Mouse (Mus musculus) stomach, embryonic 14.5 days (tissue): ENCODE measurements around the gene Zfp710. TPM values are rescaled to one million over a fixed set of nuclear protein-coding genes. Genes with fewer than 3 reads are reported as not detected.
"Not testable (repeated sequence)": the region's sequence is repeated elsewhere in the genome, so short reads cannot be mapped to it uniquely, and the experiment has no call there.

Experiments used
- ATAC-seq: fragments of 200-750 bp; cut with Nextera tagmentation; 2 replicates; pipeline ENCODE4 v1.8.0; 2017; ENCODE audit warnings: low read depth, moderate TSS enrichment; ENCODE audit not compliant: insufficient number of reproducible peaks, insufficient read depth, low FRiP score
- H3K27ac ChIP-seq: fragments of 300-500 bp; sonication (generic); 2 replicates; pipeline ENCODE4 v1.5.1; 2014; ENCODE audit warnings: mild to moderate bottlenecking, low read length, moderate library complexity, mixed read lengths
- H3K27me3 ChIP-seq: fragments of 300-500 bp; sonication (generic); 2 replicates; pipeline ENCODE4 v1.6.1; 2014; ENCODE audit warnings: low read length, control low read depth, mixed read lengths; ENCODE audit not compliant: control insufficient read depth, insufficient read depth
- H3K36me3 ChIP-seq: fragments of 300-500 bp; sonication (generic); 2 replicates; pipeline ENCODE4 v1.6.1; 2014; ENCODE audit warnings: mild to moderate bottlenecking, control low read depth, low read length, moderate library complexity, mixed read lengths; ENCODE audit not compliant: control insufficient read depth, insufficient read depth
- H3K4me1 ChIP-seq: fragments of 300-500 bp; sonication (generic); 2 replicates; pipeline ENCODE4 v1.6.1; 2014; ENCODE audit warnings: low read length, control low read depth, mixed read lengths; ENCODE audit not compliant: control insufficient read depth, insufficient read depth
- H3K4me2 ChIP-seq: fragments of 300-500 bp; sonication (generic); replicated peaks from 2 replicates; pipeline ENCODE4 v1.6.1; 2014; ENCODE audit warnings: low read depth, low read length, control low read depth
- H3K4me3 ChIP-seq: fragments of 300-500 bp; sonication (generic); 2 replicates; pipeline ENCODE4 v1.5.1; 2014; ENCODE audit warnings: low read depth, low read length, control low read depth
- H3K9ac ChIP-seq: fragments of 300-500 bp; sonication (generic); replicated peaks from 2 replicates; pipeline ENCODE4 v1.6.1; 2014; ENCODE audit warnings: low read depth, mild to moderate bottlenecking, control low read depth, low read length, moderate library complexity, mixed read lengths
- H3K9me3 ChIP-seq: fragments of 300-500 bp; sonication (generic); 2 replicates; pipeline ENCODE4 v1.6.1; 2016; ENCODE audit warnings: low read depth, low read length, control low read depth; ENCODE audit not compliant: control insufficient read depth
- WGBS: fragments of 180-500 bp; shearing (Covaris S2); extraction: QIAGEN DNeasy Blood & Tissue Kit; methylation state at CpG from one replicate; pipeline ENCODE4 v1.1.7; 2014; 5-methylcytosine and 5-hydroxymethylcytosine counted together
- polyA plus RNA-seq: library from polyadenylated mRNA; unstranded; fragments of >200 nt; fragmentation: Nextera tagmentation; extraction: Ambion mirVana; gene quantifications from 2 replicates; pipeline ENCODE4 v1.2.1, GENCODE M21; 2014

Gene Zfp710
- 16.4 and 16.6 TPM in 2 replicates for polyA plus RNA-seq

- WGBS = under 1% methylated on average over 41 of the region's 42 CpGs
- ATAC-seq = peak; percentile 84
These were observed at the start of gene Zfp710 for GRCm38 (mm10) chr7:80024521-80025390. Gene Zfp710, plus strand, starts transcription at chr7:80024814.

GRCm38 (mm10) chr7:79975316-79975715, 49.3 kb upstream of the Zfp710 start:
- Histone ChIP-seq H3K4me2 (no peak overlapping the region), H3K4me1 (no peaks in the 10 kb centered on the region), H3K4me3 (no peak overlapping the region), H3K9me3 (no peaks in the 10 kb centered on the region), H3K27ac (no peak overlapping the region), H3K36me3 (no peaks in the 10 kb centered on the region), H3K9ac (no peak overlapping the region), H3K27me3 (no peaks in the 10 kb centered on the region)
- 91% methylated on average over 2 of the region's 2 CpGs for WGBS
- ATAC-seq = no peak

More at GRCm38 (mm10) chr7:80024521-80025390, at the start of gene Zfp710:
- H3K36me3 ChIP-seq = no peaks in the 10 kb centered on the region
- no peaks in the 10 kb centered on the region for H3K9me3 ChIP-seq
- peak within 1 kb of the TSS; percentile 94 for H3K9ac ChIP-seq
- H3K4me2 ChIP-seq = peak within 1 kb of the TSS; percentile 92
- peak within 1 kb of the TSS; percentile 93 for H3K4me3 ChIP-seq
- no peaks in the 10 kb centered on the region for H3K27me3 ChIP-seq
- peaks cover 3% of the 10 kb centered on the region; the same call in 1 of the 2 replicates for H3K4me1 ChIP-seq
- peak within 1 kb of the TSS; percentile 97 for H3K27ac ChIP-seq

GRCm38 (mm10) chr7:79986717-79987116, 37.9 kb upstream of the Zfp710 start:
- no peaks in the 10 kb centered on the region for H3K9me3 ChIP-seq
- 81% methylated on average over 7 of the region's 7 CpGs for WGBS
- H3K27me3 ChIP-seq = no peaks in the 10 kb centered on the region
- H3K4me1 ChIP-seq = no peaks in the 10 kb centered on the region
- H3K9ac ChIP-seq = no peak overlapping the region
- no peaks in the 10 kb centered on the region for H3K36me3 ChIP-seq
- no peak overlapping the region for H3K4me3 ChIP-seq
- ATAC-seq = no peak
- no peak overlapping the region for H3K4me2 ChIP-seq
- H3K27ac ChIP-seq = no peak overlapping the region

- Histone ChIP-seq H3K36me3 (no peaks in the 10 kb centered on the region), H3K27ac (no peak overlapping the region), H3K4me2 (no peak overlapping the region), H3K9me3 (no peaks in the 10 kb centered on the region), H3K9ac (no peak overlapping the region), H3K4me1 (no peaks in the 10 kb centered on the region), H3K27me3 (no peaks in the 10 kb centered on the region), H3K4me3 (no peak overlapping the region)
- ATAC-seq = no peak
- 43% methylated on average over 3 of the region's 3 CpGs for WGBS
These were observed 36.9 kb upstream of the Zfp710 start for GRCm38 (mm10) chr7:79987745-79988144.

- not testable (repeated sequence) for H3K27me3 ChIP-seq, ATAC-seq, H3K9ac ChIP-seq, H3K27ac ChIP-seq, H3K4me1 ChIP-seq, H3K9me3 ChIP-seq, H3K4me2 ChIP-seq, H3K36me3 ChIP-seq, H3K4me3 ChIP-seq
- 85% methylated on average over 1 of the region's 1 CpGs for WGBS
These were observed 36.1 kb upstream of the Zfp710 start for GRCm38 (mm10) chr7:79988466-79988865.

GRCm38 (mm10) chr7:79994476-79994875, 30.1 kb upstream of the Zfp710 start:
- no peaks in the 10 kb centered on the region for H3K4me1 ChIP-seq
- WGBS = 32% methylated on average over 8 of the region's 8 CpGs

GRCm38 (mm10) chr7:79997761-79998160, 26.9 kb upstream of the Zfp710 start:
- Histone ChIP-seq H3K4me3 (no peak overlapping the region), H3K4me2 (no peak overlapping the region), H3K36me3 (no peaks in the 10 kb centered on the region), H3K9ac (no peak overlapping the region), H3K27ac (no peak overlapping the region), H3K27me3 (no peaks in the 10 kb centered on the region), H3K9me3 (no peaks in the 10 kb centered on the region), H3K4me1 (no peaks in the 10 kb centered on the region)
- WGBS = 69% methylated on average over 1 of the region's 1 CpGs
- ATAC-seq = no peak

More at GRCm38 (mm10) chr7:79994476-79994875, 30.1 kb upstream of the Zfp710 start:
- Histone ChIP-seq H3K4me2 (no peak overlapping the region), H3K9ac (no peak overlapping the region), H3K27ac (no peak overlapping the region), H3K36me3 (no peaks in the 10 kb centered on the region), H3K27me3 (no peaks in the 10 kb centered on the region), H3K9me3 (no peaks in the 10 kb centered on the region), H3K4me3 (no peak overlapping the region)
- ATAC-seq = no peak

- no peak overlapping the region for H3K27ac ChIP-seq
These were observed 22.1 kb upstream of the Zfp710 start for GRCm38 (mm10) chr7:80002353-80003055.

More at GRCm38 (mm10) chr7:80002353-80003055, 22.1 kb upstream of the Zfp710 start:
- Histone ChIP-seq H3K27me3 (no peaks in the 10 kb centered on the region), H3K9me3 (no peaks in the 10 kb centered on the region), H3K4me2 (no peak overlapping the region), H3K4me1 (no peaks in the 10 kb centered on the region), H3K36me3 (no peaks in the 10 kb centered on the region), H3K9ac (no peak overlapping the region), H3K4me3 (no peak overlapping the region)
- 83% methylated on average over 11 of the region's 11 CpGs for WGBS
- ATAC-seq = no peak
